Mouse (Mus musculus): ENCODE data around the gene Nlgn2.

DNA sequence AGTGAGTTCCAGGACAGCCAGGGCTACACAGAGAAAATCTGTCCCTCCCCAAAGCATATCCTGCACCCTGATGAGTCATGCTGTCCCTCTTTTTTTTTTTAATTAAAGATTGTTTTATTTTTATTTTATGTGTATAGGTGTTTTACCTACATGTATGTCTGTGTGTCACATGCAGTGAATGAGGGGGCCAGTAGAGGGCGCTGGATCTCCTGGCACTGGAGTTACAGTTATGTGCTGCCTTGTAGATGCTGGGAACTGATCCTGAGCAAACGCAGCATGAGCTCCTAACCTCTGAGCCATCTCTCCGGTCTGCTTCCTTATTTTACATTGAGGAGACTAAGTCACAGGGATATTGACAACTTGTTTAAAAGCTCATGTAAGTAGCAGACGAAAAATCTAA, 45.5 kb upstream of the Nlgn2 start:
- TF ChIP-seq GATA1 (IDR thresholded peaks at IDR 0.05; ENCODE audit: borderline replicate concordance, low read length): no peak
- no peak for TF ChIP-seq FLI1 (IDR thresholded peaks at IDR 0.05; ENCODE audit: low read length)
